Mouse (Mus musculus): ENCODE measurements around the gene Trim14.

Gene Trim14

GRCm38 (mm10) chr4:46445237-46445945, 90.5 kb downstream of the Trim14 start:
- in situ Hi-C loops (cut with MseI, MboI): no loop called here
